Mouse (Mus musculus): ENCODE data around the gene Mtf1.
A peak's percentile ranks its signal among the peaks of the same experiment; 100 is the strongest.

Mtf1 gene

GRCm38 (mm10) chr4:124801552-124802308, at the start of gene Mtf1:
Gene Mtf1 (plus strand): TSS chr4:124802104.
- DNase-seq = peak; percentile 96

- DNase-seq = peak; percentile 62
Measured at GRCm38 (mm10) chr4:124752281-124753199, 49.4 kb upstream of the Mtf1 start.

- no peak for DNase-seq
Measured at GRCm38 (mm10) chr4:124755526-124755925, 46.4 kb upstream of the Mtf1 start.

- DNase-seq = no peak
Measured at GRCm38 (mm10) chr4:124759305-124759811, 42.5 kb upstream of the Mtf1 start.

- no peak for DNase-seq
Measured at GRCm38 (mm10) chr4:124761201-124761600, 40.7 kb upstream of the Mtf1 start.

- DNase-seq = no peak
Measured at GRCm38 (mm10) chr4:124762858-124763452, 38.9 kb upstream of the Mtf1 start.

GRCm38 (mm10) chr4:124765802-124766565, 35.9 kb upstream of the Mtf1 start:
- no peak for DNase-seq

GRCm38 (mm10) chr4:124766566-124766940, 35.4 kb upstream of the Mtf1 start:
- DNase-seq = no peak

GRCm38 (mm10) chr4:124768963-124769591, 32.8 kb upstream of the Mtf1 start:
- DNase-seq = no peak

- DNase-seq = no peak
Measured at GRCm38 (mm10) chr4:124770624-124771023, 31.3 kb upstream of the Mtf1 start.

GRCm38 (mm10) chr4:124772125-124772524, 29.8 kb upstream of the Mtf1 start:
- no peak for DNase-seq

GRCm38 (mm10) chr4:124773449-124773848, 28.5 kb upstream of the Mtf1 start:
- no peak for DNase-seq

- DNase-seq = no peak
Measured at GRCm38 (mm10) chr4:124773995-124774394, 27.9 kb upstream of the Mtf1 start.

- DNase-seq = no peak
Measured at GRCm38 (mm10) chr4:124774429-124774828, 27.5 kb upstream of the Mtf1 start.

GRCm38 (mm10) chr4:124781361-124781760, 20.5 kb upstream of the Mtf1 start:
- no peak for DNase-seq

GRCm38 (mm10) chr4:124782395-124782794, 19.5 kb upstream of the Mtf1 start:
- no peak for DNase-seq

- no peak for DNase-seq
Measured at GRCm38 (mm10) chr4:124783937-124784336, 18.0 kb upstream of the Mtf1 start.

GRCm38 (mm10) chr4:124790013-124790412, 11.9 kb upstream of the Mtf1 start:
- DNase-seq = no peak

- no peak for DNase-seq
Measured at GRCm38 (mm10) chr4:124792114-124792513, 9.8 kb upstream of the Mtf1 start.

GRCm38 (mm10) chr4:124796141-124796540, 5.8 kb upstream of the Mtf1 start:
- DNase-seq = no peak

- DNase-seq = no peak
Measured at GRCm38 (mm10) chr4:124796913-124797312, 5.0 kb upstream of the Mtf1 start.

Measured in thymus, postnatal 4 days (tissue).